Mouse (Mus musculus): ENCODE results near the gene Itpr3.

DNA sequence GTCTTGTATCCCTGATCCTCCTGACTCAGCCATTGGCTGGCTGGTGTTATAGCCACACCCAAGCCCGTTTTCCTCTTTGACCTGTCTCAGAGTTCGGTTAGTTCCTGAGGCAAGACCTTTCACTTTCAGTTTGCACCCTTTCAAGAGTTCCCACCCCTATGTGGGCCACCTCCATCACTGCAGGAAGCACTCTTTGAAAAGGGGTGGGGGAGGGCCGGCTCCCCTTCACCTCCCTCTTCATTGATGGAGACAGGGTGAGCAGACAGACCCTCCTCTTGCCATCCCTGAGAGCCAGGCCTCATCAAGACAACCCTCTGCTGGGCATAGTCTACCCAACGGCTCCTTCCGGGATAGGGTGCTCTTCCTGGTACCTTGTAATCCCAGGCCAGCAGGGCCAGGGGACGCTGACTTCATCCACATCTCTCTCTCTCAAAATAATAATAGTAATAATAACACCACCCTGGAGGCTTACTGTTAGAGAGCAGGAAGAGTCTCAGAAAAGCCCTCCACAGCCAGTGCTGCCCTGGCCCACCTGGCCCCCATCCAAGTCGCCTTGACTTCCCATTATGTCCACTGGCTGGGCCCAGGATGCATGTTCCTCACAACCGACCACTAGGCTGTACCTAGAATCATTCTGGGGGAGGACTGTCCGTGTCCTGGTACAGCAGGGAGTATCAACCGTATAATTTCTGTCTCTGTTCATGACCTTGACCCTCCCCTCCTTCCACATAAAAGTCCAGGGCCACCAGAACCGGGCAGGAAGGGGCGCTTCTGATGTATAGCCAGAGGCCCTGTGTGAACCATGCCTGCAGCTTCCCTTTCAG lies 29.4 kb upstream of the Itpr3 start:
- no peak for TF ChIP-seq CTCF (IDR thresholded peaks at IDR 0.05; ENCODE audit: control insufficient read depth, insufficient read depth, low read length)
- no peak for TF ChIP-seq POLR2A (IDR thresholded peaks at IDR 0.05; ENCODE audit: borderline replicate concordance, control insufficient read depth, low read depth, low read length)

All from bone marrow, adult 2 months (tissue).